Mouse (Mus musculus) left cerebral cortex, adult 18-20 months (tissue): ENCODE data around the gene Lad1. TPM values are rescaled to one million over a fixed set of nuclear protein-coding genes. Genes with fewer than 3 reads are reported as not detected.
A peak's percentile ranks its signal among the peaks of the same experiment; 100 is the strongest.

Experiments used
- DNase-seq, 2 experiments: peaks; one replicate each; pipeline ENCODE4 v3.0.0; 2021 to 2022; ENCODE audit warnings: low spot score in 2 of 2, mixed read lengths in 1 of 2
- long read RNA-seq, 2 experiments: library from polyadenylated mRNA; stranded (forward); transcript quantifications; one replicate each; pipeline ENCODE4 v2.0.0; 2021
- total RNA-seq, 2 experiments: library from RNA; stranded (reverse); gene quantifications; 2 replicates each; pipeline ENCODE4 v1.2.3; 2021

Gene Lad1
- 1 to 10 TPM in 1 of 2 experiments, under 1 TPM in 1; 0.96 to 1.3 TPM for total RNA-seq
- long read RNA-seq, experiment 1, partial matches to known transcripts, result 0 of 3 reads
- long read RNA-seq, experiment 1, other reads (novel, unspliced or antisense), result 0 of 3 reads
- long read RNA-seq, experiment 2, partial matches to known transcripts, result 0 of 2 reads
- long read RNA-seq, experiment 2, other reads (novel, unspliced or antisense), result 1 of 2 reads

DNA sequence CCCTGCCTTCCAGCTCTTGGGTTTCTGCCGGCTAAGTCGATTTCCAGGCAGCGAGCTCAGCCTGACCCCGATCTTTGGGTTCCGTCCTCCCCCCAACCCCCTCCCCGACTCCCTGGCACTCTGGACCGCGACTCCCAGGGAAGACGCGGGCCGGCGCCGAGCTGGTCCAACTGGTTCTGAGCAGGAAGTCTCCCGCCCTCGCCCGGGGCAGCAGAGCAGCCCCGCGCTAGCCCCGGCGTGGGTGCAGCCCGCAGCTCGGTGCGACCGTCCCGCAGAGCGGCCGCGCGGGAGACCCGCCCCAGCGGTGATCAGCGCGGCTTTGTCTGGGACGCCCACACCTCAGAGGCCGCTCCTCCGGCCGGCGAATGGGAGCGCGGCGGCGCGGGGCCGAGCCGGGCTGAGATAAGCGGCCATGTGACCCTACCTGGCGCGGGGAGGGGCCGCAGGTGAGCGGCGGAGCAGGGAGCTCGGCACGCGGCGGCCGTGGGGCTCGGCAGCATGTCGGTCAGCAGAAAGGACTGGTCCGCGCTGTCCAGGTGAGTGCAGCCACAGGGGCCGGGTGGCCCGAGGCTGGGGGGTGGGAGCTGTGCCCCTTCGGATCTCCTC lies at the start of gene Lad1:
Lad1 (plus strand) TSS at position 118 of the 606 bp plus-strand sequence.
- DNase-seq, result no peak

DNA sequence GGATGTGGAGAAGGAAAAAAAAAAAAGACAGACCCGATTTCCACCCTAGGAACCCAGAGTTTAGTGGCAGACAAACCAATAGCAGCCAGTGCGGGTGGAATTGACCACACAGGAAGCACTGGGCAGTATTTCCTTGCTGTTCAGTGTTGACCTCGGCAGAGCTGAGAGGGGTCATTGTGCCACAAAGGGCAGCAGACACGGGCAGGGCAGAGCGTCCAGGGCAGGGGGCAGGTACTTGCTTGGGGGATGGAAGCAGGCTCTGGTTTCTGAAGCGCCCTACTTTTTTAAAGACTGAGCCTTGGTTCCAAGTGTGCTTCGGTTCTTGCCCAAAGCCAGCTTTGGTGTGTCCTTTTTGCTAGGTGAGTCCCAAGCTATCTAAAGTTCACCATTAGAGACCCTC lies 48.2 kb upstream of the Lad1 start:
- no peak for DNase-seq

DNA sequence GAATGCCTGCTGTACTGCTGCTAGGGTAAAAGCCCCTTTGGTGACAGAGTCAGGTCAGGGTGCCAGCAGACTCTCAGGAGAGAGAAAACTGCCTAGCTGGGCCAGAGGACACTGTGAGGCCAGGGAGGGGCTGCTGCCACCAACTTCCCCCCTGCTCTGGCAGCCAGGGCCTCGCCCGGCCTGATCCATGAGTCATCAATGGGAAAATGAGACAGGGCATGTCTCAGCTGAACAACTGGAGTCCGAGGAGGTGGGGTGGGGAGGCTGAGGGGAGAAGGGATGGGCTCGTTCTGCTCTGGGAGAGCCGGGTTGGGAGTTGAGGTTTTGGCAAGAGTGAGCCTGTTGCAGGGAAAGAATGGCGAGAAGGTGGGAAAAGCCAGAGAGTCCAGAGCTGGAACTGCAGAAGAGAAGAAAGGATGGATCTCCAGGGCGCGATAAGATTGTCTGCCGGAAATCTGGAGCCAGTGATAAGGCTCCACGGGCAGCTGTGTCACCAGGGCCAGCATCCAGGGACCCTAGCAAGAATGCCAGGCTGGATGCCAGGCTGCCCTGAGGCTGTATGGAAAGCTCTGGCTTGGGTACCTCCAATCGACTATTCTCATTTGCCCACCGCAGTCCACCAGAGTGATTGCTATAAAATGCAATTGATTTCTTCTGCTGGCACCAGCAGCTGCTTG lies 47.4 kb upstream of the Lad1 start:
- DNase-seq, result no peak

DNA sequence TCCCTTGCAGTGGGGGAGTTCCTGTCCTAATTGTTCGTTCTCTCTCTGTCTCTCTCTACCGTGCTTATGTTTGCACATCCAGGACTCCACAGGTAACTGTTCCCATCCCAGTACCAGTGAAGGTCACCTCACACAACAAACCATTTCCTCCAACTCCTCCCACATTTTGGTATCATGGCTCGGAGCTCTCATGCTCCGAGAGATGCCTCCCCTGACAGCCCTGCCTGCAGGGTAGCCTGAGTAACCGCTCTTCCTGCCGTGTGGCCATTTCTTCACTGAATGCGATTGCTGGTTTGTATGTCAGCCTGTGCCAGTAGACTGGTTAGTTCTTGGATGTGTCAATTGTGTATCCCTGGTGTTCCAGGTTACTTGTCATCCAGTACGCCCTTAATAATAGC lies 46.8 kb upstream of the Lad1 start:
- no peak for DNase-seq

DNA sequence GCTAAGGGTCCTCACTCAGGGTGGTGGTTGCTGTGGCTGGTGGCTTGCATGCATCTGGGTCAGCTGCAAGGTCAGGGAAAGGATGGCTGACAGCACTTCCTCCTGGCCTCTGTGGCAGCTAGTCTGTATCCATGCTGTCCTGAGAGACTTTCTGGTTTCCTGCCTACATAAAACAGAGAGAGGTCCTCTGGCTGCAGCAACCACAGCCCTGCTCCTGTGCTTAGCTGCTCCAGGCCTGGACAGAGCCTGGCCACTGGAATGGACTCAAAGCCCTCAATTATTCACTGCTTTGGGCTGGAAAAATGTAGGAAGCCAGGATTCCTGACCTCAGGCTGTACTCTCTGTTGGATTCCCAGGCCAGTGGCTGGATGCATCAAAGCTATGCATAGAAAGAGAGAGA lies 41.8 kb upstream of the Lad1 start:
- no peak for DNase-seq

DNA sequence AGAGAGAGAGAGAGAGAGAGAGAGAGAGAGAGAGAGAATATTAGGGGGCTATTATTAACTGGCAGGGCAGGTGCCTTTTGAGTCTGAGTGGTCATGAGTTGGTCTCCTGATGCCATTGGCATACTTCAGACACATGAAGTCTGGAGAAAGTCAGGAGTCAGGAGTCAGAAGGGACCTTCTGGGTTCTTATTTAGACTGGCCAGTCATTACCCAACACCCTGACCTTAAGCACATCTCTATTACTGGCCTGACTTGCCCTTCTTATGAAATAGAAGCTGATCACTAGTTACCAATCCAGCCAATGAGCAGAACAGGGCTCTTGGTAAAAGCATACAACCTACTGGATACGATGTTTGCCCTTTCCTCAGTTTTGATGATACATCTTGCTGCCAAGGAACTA lies 41.4 kb upstream of the Lad1 start:
- DNase-seq, result no peak

DNA sequence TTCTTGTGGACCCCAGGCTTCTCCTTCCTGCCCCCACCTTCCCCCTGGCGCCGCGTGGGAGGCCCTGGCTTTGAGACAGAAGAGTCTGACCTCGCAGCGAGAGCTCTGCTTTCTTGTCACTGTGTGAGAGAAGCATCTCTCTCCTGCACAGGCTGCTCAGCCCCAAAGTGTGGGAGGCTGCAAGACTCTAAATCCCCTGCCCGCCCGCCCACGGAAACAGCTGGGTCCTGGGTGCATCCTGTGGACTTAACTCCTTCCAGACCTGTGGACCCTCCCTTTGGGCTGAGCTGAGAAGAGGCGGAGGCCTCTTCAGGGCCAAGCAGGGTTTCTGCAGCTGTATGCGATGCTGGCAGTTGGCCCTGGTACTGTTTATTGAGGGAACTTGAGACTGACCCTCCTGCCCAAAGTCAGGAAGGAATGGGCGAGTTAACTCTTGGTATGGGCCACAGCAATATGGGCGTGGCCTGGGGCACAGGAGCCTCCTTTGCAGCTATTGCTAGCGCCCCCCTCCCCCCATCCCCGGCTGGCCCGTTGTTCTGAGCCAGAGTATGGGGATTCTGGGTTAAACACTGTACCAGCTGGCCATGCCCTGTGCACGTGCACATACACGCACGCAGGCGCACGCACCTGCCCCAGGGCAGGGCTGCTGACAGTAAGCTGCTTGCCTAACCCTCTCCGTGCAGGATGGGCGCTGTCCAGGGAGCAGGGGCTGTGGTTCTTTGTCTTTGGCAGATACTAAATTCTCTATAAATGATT lies 39.4 kb upstream of the Lad1 start, which contains the start of gene Tnni1:
Tnni1 (plus strand) TSS at position 655 of the 756 bp plus-strand sequence.
- DNase-seq, result peak in 1 of 2 experiments; percentile 21

DNA sequence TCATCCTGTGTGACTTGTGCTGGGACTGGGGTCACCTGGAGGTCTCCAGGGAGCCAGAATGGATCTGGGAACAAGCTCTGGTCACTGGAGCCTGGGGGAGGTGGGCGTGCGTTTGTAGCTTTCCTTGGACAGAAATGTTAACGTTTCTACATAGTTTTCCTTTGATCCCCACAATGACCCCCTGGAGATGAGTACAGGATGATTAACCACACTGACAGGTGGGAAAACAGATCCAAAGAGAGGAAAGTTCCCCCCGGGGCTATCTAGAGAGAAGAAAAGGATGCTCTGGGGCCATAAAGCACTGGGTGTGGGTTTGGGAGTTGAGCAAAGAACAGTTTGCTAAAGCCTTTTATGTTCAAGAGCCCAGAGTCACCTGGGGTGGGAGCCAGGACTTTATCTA lies 37.7 kb upstream of the Lad1 start:
- DNase-seq, result no peak

DNA sequence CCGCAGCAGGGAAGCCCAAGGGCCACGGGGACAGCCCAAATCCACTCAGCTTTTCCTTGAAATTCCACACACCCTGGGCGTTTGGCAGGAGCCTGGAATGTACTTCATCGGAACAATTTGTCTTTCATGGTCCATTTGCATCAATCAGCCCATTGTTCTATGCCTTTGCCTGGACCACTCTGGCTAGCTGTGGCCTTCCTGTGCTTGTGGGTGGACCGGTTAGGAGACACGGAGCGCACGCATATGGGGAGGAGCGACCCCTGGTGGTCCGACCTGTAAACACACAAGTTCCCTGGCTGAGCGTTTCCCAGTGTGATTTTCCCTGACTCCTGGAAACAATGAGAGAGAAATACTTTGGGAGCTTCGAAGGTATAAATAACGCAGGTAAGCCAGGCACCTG lies 37.2 kb upstream of the Lad1 start:
- peak; percentile 62 to 71 for DNase-seq

DNA sequence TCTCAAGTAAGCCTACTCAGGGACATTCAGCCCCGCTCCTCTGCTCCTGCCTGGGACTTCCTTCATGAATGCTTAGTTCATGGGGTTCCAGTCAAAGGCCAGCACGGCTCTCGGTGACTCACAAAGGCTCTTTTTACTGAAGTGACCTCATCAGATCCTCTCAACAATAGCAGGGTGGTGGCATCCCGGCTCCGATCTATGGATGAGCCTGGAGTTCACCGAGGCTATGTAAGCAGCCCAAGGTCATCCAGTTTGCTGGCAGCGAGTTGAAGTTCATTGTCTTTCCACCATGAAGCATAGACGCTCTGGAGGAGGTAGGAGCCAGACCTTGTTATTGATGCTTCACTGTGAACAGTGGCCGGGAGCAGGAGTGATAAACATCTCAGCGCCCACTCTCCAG lies 35.6 kb upstream of the Lad1 start:
- DNase-seq, result no peak

DNA sequence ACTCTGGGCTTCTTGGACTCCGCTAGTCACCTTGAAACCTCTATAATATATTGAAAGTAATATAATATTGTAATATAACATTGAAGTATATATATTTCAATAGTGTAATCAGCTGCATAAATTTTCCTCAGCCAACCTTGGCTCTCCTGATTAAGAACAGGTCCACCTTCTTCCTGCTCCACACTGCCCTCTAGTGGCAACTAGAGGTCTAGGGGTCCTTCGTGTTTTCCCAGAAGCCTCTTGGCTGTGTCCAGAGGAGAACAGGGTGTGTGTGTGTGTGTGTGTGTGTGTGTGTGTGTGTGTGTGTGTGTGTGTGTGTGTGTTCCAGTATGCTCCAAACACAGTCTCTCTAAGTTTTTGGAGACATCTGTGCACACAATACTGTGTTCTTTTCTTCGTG lies 30.6 kb upstream of the Lad1 start:
- DNase-seq, result peak; percentile 66 to 83

DNA sequence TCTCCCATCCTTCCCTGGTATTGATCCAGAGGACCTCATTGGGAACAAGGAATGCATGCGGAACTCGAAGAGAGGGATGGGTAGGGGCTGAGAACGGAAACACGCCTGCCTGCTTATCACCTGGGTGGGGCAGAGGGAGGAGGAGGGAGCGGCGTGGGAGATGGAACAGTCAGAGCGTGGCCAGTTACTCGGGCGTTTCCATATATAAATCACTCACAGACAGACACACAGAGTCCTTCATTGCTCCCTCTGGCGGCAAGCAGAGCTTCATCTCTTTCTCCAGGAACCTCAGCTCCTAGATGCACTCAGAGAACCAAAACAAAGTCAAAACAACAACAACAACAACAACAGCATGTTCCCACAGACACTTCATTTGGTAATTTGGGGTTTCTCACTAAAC lies 29.7 kb upstream of the Lad1 start:
- peak in 1 of 2 experiments; percentile 32 for DNase-seq

DNA sequence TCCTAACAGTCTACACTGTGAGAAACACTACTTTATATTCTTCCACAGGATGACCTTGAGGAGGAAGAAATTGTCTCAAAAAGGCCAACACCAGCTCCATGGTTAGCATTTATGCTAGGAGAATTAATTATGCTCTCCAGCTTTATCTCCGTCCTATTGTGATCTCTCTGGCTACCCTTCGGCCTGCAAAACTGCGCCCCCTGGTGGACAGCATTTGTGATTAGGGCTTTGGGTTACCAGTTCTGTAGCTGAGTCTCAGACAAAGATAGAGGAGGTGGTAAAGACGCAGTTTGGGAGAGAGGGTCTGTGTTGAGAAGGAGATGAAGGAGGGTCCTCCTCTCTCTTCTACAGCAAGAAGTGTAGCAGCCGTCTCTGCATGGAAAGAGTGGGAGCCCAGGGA lies 28.6 kb upstream of the Lad1 start:
- DNase-seq, result peak; percentile 80 to 83

DNA sequence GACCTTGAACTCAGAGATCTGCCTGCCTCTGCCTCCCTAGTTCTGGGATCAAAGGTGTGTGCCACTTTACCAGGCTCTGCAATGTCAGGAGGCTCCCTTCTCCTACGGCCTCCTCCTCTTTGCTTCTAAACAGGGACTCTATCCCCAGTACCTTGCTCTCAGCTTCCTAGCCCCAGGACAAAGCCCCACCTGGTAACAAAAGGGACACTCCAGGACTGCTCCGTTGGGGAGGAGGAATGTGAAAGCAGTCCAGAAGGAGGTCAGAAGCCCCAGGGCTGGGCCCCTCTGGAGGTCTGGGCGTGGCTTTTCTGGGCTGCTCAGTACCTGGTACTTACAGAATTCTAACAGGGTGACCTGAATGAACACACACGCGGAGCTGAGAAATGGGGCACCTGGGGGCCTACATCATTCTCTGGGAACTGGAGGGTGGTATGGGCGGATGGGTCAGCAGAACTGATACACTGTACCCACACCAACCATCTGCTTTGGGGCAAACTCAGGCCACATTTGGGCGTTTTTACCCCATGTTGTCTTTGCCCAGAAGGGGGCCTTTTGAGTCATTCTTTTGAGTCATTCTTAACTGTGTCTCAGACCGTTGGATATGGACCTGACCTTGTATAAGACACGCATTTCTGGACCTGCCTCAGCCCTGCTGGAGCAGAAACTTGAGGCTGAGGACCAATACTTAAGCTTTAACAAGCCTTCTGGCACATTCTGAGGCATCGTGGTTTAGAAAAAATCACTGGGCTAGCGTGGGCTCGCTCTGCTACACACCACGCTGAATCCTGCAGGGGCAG lies 26.1 kb upstream of the Lad1 start:
- no peak for DNase-seq

DNA sequence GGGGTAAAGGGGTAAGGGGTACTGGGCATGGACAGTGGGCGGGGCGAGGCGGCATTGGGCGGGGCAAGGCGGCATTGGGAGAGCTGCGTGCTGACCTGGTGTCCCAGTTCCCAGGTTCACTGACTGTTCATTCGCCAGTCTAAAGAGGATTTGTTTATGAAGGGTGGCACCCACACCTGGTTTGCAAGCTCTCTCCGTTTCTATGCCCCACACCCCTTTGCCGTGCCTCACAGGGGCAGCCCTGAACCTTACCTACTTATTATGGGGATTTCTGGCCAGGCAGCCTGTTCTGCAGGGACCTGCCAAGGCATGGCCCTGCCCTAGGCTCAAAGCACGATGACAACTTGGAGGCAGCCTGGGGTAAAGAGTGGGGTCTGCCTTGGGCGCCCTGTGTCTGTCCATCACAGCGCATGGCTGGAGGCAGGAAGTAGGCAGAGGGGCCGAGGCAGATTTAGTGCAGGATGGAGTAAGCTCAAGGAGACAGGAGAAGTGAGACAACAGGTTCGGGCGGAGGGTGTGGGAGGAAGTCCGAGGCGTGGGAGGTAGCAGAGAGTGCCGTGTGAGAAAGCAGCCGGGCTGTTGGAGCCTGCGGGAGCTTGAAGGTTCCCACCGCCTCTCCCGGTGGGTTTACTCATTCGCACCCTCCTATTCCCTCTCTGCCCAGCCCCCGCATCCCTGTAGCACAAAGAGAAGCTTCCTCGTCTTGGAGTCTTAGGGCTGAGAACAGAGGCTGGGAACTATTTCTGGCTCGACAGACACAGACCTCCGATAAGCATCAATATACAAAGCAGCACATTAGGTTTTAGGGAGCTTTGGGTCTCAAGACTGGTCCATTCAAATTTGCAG lies 24.8 kb upstream of the Lad1 start:
- DNase-seq, result peak; percentile 78 to 85

DNA sequence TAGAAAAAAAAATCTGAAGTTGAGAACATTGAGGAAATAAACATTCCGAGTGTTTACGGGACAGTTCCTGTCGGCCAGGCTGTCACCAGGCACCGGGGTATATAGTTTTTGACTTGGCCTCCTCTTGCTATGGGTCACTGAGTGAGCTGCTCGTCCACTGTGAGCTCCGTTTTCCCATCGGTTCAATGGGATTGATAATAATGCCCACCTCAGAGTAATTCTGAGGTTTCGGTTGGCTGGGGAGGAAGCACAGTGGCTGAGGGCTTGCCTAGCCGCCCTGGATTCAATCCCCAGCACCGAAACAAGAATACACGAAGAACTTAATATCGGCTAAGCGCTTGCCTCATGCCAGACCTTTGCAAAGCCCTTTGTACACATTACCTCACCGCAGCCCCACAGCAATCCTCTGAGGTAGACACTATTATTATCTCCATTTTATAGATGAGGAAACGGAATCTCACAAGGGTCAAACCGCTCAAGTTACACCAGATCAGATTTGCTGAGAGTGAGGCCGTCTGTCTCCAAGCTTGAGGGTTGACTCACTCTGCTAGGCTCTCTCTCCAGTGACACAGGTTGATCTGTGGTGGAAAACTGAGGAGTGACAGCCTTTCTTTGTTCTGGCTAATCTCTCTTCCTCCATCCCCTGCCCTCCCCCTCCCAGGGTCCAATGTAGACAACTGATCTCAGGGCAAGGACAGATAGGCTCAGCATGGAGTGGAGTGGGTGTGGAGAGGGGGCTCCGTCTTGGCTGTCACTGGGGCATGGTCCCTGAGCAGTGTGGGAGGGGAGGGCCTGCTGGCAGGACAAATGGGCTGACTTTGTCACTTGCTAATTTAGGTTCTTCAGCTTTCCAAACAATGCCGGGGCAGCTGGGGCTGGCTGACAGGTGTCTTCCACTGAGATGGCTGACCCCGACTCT lies 23.9 kb upstream of the Lad1 start:
- no peak for DNase-seq

DNA sequence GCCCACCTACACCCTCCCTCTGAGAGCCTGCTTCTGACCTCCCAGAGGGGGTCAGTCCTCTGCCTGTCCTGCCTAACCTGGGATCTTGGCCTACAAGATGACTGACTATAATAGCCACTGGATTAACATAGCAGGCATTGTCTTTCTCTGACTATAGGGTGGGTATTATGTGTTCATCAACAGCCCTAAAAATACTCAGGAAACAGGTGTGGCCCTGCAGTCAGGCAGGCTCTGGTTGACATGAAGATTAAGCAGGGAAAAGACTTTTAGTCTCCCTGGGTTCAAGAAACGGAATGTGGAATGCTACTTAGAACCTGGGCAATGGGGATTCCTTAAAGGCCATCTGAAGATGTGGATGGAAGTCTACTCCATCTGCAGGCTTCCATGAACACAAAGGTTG lies 19.9 kb upstream of the Lad1 start:
- DNase-seq, result no peak

DNA sequence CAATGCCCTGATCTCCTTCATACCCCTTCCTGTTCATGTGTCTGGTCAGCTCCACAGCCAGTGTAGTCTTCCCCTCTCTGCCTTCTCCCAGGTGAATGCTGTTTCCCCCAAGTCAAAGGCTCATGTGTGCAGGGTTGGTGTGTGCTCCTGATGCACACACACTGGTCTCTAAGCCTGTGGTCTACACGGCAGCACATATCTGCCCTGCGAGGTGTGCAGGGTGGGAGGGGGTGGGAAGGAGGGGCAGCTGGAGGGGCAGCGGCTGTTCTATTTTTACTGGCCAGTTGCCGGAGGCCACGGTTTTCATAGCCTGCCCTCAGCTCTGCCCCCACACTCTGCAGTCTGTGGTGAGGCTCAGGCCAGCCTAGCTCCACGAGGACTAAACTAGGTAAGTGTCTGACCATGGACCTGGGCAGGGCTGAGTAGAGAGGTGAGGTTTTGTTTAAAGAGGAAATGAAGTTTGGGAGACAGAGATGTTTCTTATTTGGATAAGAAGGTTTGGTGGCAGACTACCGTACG lies 19.2 kb upstream of the Lad1 start:
- no peak for DNase-seq
